Mouse (Mus musculus) left cerebral cortex, adult 9 months (tissue): ENCODE measurements at regions not wholly inside any gene's neighbourhood (a gene's known extent, or its start where the extent isn't known, plus 50 kb on each side); places are given as distances from the start of the nearest gene placed in this dataset.

ENCODE experiments used
- DNase-seq, 2 experiments: peaks; one replicate each; pipeline ENCODE4 v3.0.0; 2022; ENCODE audit warnings: low spot score in 2 of 2

GRCm38 (mm10) chr10:122197703-122198102, 100.5 kb upstream of the Rxylt1 start:
- DNase-seq, result no peak

DNA sequence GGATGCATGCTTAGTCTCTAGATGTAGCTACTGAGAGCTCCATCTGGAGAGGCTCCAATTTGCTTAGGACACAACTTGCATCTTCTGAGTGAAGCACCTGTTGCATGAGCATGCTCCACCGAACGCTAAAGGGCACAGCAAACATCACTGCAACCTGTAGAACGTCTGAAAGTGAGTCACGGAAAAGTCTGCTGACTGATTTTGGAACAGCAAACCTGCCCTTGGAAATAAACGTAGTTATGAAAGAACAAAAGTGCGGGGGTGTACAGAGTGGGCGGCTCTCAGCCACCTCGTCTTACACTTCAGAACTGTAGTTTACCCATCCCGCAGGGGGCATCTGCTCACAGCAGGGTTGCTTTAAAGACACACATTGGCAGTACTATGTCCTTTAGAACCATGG, 97.0 kb upstream of the Rxylt1 start:
- DNase-seq, result no peak

DNA sequence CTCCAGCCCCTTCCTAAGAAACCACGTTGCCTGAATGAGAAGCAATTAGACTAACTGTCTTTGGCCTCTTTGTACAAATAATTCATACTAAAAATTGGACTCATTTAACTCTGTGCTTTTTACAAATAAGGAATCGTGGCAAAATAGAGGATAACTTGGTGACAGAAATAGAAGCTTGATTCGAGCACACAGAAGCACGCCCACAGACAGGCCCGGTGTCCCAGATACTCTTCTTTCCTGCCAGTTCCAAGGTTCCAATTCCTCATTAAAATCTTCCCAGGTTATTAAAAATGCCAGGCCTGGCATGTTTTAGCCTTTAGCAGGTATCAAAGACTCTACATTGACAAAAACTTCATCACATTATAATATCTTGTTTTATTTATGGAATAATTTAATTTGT, 96.2 kb upstream of the Rxylt1 start:
- DNase-seq, result peak; percentile 16 to 35

- peak in 1 of 2 experiments; percentile 6 for DNase-seq
Measured at GRCm38 (mm10) chr10:122185152-122185745, 88.1 kb upstream of the Rxylt1 start.

DNA sequence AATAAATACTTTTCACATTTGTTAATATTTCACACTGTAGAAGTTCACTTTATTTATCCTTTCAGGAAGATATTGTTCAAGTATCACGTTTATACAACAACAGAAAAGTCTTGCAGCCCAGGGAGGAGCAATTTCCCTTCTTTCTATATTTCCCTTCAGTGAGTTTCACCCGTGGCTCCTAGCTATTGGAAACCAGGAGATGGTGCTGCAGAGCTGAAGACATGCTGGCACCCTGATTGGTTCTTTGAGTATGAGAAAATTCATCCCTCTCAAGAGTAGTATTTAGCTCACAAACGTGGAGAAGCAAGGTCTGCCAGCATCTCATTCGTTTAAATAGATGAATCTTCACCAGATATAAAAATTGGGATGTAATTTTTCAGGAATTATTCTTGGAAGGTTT, 85.9 kb upstream of the Rxylt1 start:
- peak in 1 of 2 experiments; percentile 38 for DNase-seq

DNA sequence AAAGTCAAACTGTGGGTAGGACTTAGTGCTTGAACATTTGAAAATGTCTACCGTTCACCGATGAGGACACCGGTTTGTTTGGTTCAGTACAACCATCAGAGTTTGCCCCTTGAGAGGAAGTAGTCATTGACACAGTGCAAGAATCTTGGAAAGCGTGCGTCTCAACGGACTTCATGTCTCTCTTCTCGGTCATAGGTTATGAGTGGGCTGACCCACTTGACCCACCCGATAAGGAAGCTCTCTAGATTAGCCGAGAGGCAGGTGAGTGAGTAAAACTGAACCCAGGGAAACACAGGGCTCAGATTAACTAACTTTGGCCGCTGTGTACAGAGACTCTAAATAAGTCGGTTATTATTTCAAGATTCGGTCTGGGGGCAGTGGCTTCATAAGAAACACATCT, 51.9 kb upstream of the Rxylt1 start:
- DNase-seq, result no peak

DNA sequence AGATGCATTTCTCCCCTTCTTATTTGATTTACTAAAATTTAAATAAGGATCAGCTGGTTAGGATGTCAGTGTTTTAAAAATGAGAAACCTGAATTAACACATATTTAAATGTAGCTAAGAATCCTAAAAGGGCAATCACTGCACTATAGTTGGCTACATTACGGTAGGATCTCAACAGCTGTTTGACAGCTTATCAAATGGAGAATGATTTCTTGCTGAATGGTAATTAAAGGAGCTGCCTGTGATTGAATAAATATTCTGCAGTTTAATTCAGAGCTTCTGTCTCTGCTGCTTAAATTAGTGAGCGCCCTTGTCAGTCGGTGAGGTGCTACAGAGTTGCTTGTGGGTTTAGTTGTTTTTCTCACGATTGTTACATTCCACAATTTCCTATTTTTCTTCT, 51.4 kb upstream of the Rxylt1 start:
- no peak for DNase-seq
